Mouse (Mus musculus) natural killer cell, adult 2 months (primary cell): ENCODE measurements at regions not wholly inside any gene's neighbourhood (a gene's known extent, or its start where the extent isn't known, plus 50 kb on each side); places are given as distances from the start of the nearest gene placed in this dataset.
A peak's percentile ranks its signal among the peaks of the same experiment; 100 is the strongest.

Experiments used
- DNase-seq, 2 experiments: peaks; one replicate each; pipeline ENCODE4 v3.0.0; 2022; ENCODE audit warnings: low spot score in 2 of 2

GRCm38 (mm10) chr15:28081147-28081546 is 55.5 kb upstream of the Trio start:
- DNase-seq = peak; percentile 83 to 92

- no peak for DNase-seq
Measured at GRCm38 (mm10) chr15:28082411-28082810, 56.8 kb upstream of the Trio start.

GRCm38 (mm10) chr15:28105956-28106355 is 80.3 kb upstream of the Trio start:
- no peak for DNase-seq

- DNase-seq = no peak
Measured at GRCm38 (mm10) chr15:28109916-28110315, 84.3 kb upstream of the Trio start.

- DNase-seq = no peak
Measured at GRCm38 (mm10) chr15:28113491-28113890, 87.8 kb upstream of the Trio start.

- DNase-seq = no peak
Measured at GRCm38 (mm10) chr15:28114180-28114747, 88.6 kb upstream of the Trio start.

GRCm38 (mm10) chr15:28126846-28127245 is 76.7 kb upstream of the Dnah5 start:
- no peak for DNase-seq

- DNase-seq = no peak
Measured at GRCm38 (mm10) chr15:28129536-28129935, 74.0 kb upstream of the Dnah5 start.

GRCm38 (mm10) chr15:28131546-28131945 is 72.0 kb upstream of the Dnah5 start:
- DNase-seq = no peak

GRCm38 (mm10) chr15:28133171-28133810 is 70.3 kb upstream of the Dnah5 start:
- DNase-seq = no peak

GRCm38 (mm10) chr15:28134206-28134605 is 69.3 kb upstream of the Dnah5 start:
- no peak for DNase-seq

GRCm38 (mm10) chr15:28138806-28139205 is 64.7 kb upstream of the Dnah5 start:
- DNase-seq = no peak

- DNase-seq = no peak
Measured at GRCm38 (mm10) chr15:28140301-28140700, 63.3 kb upstream of the Dnah5 start.

- DNase-seq = no peak
Measured at GRCm38 (mm10) chr15:28141345-28141744, 62.2 kb upstream of the Dnah5 start.

GRCm38 (mm10) chr15:28144217-28144616 is 59.3 kb upstream of the Dnah5 start:
- no peak for DNase-seq

- DNase-seq = no peak
Measured at GRCm38 (mm10) chr15:28144846-28145245, 58.7 kb upstream of the Dnah5 start.

- DNase-seq = no peak
Measured at GRCm38 (mm10) chr15:28151678-28152077, 51.9 kb upstream of the Dnah5 start.
